In the genomic region with DNA sequence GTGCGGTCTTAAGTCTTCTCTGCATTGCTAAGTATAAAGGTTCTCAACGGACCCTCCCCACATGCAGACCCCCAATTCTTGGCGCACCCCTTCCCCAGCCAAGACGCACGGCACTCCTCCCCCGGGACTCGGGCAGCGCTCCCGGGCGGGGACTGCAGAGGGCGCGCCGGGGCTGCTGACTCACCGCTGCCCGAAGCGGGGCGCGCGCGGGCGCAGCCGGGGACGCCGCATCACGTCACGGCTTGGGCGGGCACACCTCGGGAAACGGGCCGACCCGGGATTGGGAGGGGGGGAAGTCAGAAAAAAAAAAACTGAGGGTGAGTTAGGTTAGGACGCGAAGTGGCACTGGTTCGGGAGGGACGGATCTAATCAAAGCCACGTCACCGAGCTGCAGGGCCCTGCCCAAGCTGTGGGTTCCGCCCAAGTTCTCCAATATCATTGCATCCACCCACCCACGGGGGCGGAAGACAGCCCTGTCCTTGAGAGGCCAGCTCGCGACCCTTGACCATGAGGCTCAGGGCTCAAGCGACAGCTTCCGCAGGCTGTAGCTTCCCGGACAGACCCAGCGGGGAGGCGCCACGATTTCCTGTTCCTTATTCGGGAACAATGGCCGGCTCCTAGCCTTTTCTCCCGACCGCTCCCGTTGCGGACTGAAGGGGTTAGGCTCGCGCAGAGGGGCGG, we compare ENCODE assay signal across 8 mouse cellular contexts. TPM values are rescaled to one million over a fixed set of nuclear protein-coding genes. Genes with fewer than 3 reads are reported as not detected.
DNase-seq lines count a peak whose midpoint lies in the region; ATAC-seq and TF ChIP-seq lines count a peak whose summit lies in the region.

No protein-coding gene starts in this region.

- peak; percentile 54 for ATAC-seq in kidney, embryonic 15.5 days (replicated peaks; ENCODE audit: low FRiP score)
- ATAC-seq in liver, embryonic 12.5 days: peak; percentile 62
- peak; percentile 36 for ATAC-seq in stomach, embryonic 15.5 days (ENCODE audit: insufficient read depth, low FRiP score, low read depth)

- no peaks in the 10 kb centered on the region for H3K27me3 ChIP-seq in heart, embryonic 10.5 days (ENCODE audit: insufficient read depth, poor library complexity, severe bottlenecking)
- H3K27me3 ChIP-seq in kidney, embryonic 15.5 days: no peaks in the 10 kb centered on the region
- no peaks in the 10 kb centered on the region for H3K27me3 ChIP-seq in liver, embryonic 12.5 days (replicated peaks)
- H3K27me3 ChIP-seq in stomach, embryonic 15.5 days (replicated peaks): no peaks in the 10 kb centered on the region

- TF ChIP-seq POLR2A in bone marrow macrophage, adult 2 months (IDR thresholded peaks at IDR 0.05; ENCODE audit: borderline replicate concordance, low read depth, low read length): no peak; the same call in 1 of the 2 replicates
- peak; percentile 67; the same call in 1 of the 2 replicates for TF ChIP-seq POLR2A in embryonic fibroblast, embryonic 13.5 days (IDR thresholded peaks at IDR 0.05; ENCODE audit: low read depth, low read length)

- DNase-seq in B cell, adult 2 months: peak; percentile 93 to 96
- DNase-seq in heart, embryonic 10.5 days (ENCODE audit: low spot score): peak; percentile 95
- DNase-seq in naive thymus-derived CD4-positive, alpha-beta T cell, adult 2 months (ENCODE audit: low read depth): peak; percentile 95

- no peaks in the 10 kb centered on the region for H3K9me3 ChIP-seq in heart, embryonic 10.5 days
- no peaks in the 10 kb centered on the region for H3K9me3 ChIP-seq in kidney, embryonic 15.5 days (replicated peaks)
- no peaks in the 10 kb centered on the region for H3K9me3 ChIP-seq in liver, embryonic 12.5 days (replicated peaks)
- H3K9me3 ChIP-seq in stomach, embryonic 15.5 days: no peaks in the 10 kb centered on the region

- H3K4me3 ChIP-seq in bone marrow macrophage, adult 2 months (ENCODE audit: insufficient read depth, low read length): peak overlapping the region; percentile 66
- peak overlapping the region; percentile 71 for H3K4me3 ChIP-seq in embryonic fibroblast, embryonic 13.5 days (ENCODE audit: insufficient read depth, low read length)
- H3K4me3 ChIP-seq in heart, embryonic 10.5 days: peak overlapping the region; percentile 98
- H3K4me3 ChIP-seq in kidney, embryonic 15.5 days (replicated peaks): peak overlapping the region; percentile 89
- peak overlapping the region; percentile 85 for H3K4me3 ChIP-seq in liver, embryonic 12.5 days
- H3K4me3 ChIP-seq in stomach, embryonic 15.5 days (replicated peaks): peak overlapping the region; percentile 79

- TF ChIP-seq CTCF in bone marrow macrophage, adult 2 months (IDR thresholded peaks at IDR 0.05; ENCODE audit: low read depth, low read length): peak; percentile 36; the same call in 1 of the 2 replicates
- 0 out of 2 replicates have a peak, but pooled peaks have one; percentile 19 for TF ChIP-seq CTCF in embryonic fibroblast, embryonic 13.5 days (IDR thresholded peaks at IDR 0.05; ENCODE audit: borderline replicate concordance, insufficient read depth, low read length)

- peak overlapping the region; percentile 77 for H3K4me2 ChIP-seq in kidney, embryonic 15.5 days
- peak overlapping the region; percentile 98 for H3K4me2 ChIP-seq in liver, embryonic 12.5 days
- H3K4me2 ChIP-seq in stomach, embryonic 15.5 days: peak overlapping the region; percentile 65

- peaks cover 75% of the 10 kb centered on the region for H3K36me3 ChIP-seq in heart, embryonic 10.5 days
- peaks cover 60% of the 10 kb centered on the region for H3K36me3 ChIP-seq in kidney, embryonic 15.5 days
- H3K36me3 ChIP-seq in liver, embryonic 12.5 days: peaks cover 73% of the 10 kb centered on the region
- H3K36me3 ChIP-seq in stomach, embryonic 15.5 days: peaks cover 17% of the 10 kb centered on the region

- under 1% methylated on average over 57 of the region's 57 CpGs for WGBS in heart, embryonic 10.5 days
- under 1% methylated on average over 57 of the region's 57 CpGs for WGBS in kidney, embryonic 15.5 days
- under 1% methylated on average over 51 of the region's 57 CpGs for WGBS in liver, embryonic 12.5 days (ENCODE audit: insufficient replicate concordance)
- 0% methylated on average over 57 of the region's 57 CpGs for WGBS in stomach, embryonic 15.5 days

- H3K4me1 ChIP-seq in bone marrow macrophage, adult 2 months (ENCODE audit: control insufficient read depth, insufficient read depth, low read length): peaks cover 11% of the 10 kb centered on the region
- H3K4me1 ChIP-seq in embryonic fibroblast, embryonic 13.5 days (ENCODE audit: control insufficient read depth, insufficient read depth, low read length): peaks cover 2% of the 10 kb centered on the region; the same call in 1 of the 2 replicates
- peaks cover 66% of the 10 kb centered on the region for H3K4me1 ChIP-seq in heart, embryonic 10.5 days
- H3K4me1 ChIP-seq in kidney, embryonic 15.5 days: peaks cover 64% of the 10 kb centered on the region
- peaks cover 87% of the 10 kb centered on the region for H3K4me1 ChIP-seq in liver, embryonic 12.5 days
- H3K4me1 ChIP-seq in stomach, embryonic 15.5 days: peaks cover 50% of the 10 kb centered on the region

- peak overlapping the region; percentile 82 for H3K9ac ChIP-seq in kidney, embryonic 15.5 days
- H3K9ac ChIP-seq in liver, embryonic 12.5 days: peak overlapping the region; percentile 91
- peak overlapping the region; percentile 71 for H3K9ac ChIP-seq in stomach, embryonic 15.5 days

- H3K27ac ChIP-seq in bone marrow macrophage, adult 2 months (ENCODE audit: insufficient read depth, low read depth, low read length): peak overlapping the region; percentile 86
- H3K27ac ChIP-seq in embryonic fibroblast, embryonic 13.5 days (ENCODE audit: insufficient read depth, low read length): peak overlapping the region; percentile 87
- H3K27ac ChIP-seq in heart, embryonic 10.5 days: peak overlapping the region; percentile 99
- H3K27ac ChIP-seq in kidney, embryonic 15.5 days: peak overlapping the region; percentile 100
- H3K27ac ChIP-seq in liver, embryonic 12.5 days: peak overlapping the region; percentile 98
- H3K27ac ChIP-seq in stomach, embryonic 15.5 days: peak overlapping the region; percentile 100

RNA-seq across cellular contexts. Expression of a gene that starts 0.7 kb away (rescaled TPM):
- 32.9 and 40.5 TPM in 2 replicates for polyA plus RNA-seq in bone marrow macrophage, adult 2 months (2012; ENCODE audit: insufficient read depth, insufficient read length, missing spikeins)
- polyA plus RNA-seq in embryonic fibroblast, embryonic 13.5 days (2011; ENCODE audit: insufficient read length, low read depth, missing spikeins): 101 TPM in 2 replicates
- polyA plus RNA-seq in heart, embryonic 10.5 days (2016; fragmentation: Nextera tagmentation; extraction: Ambion mirVana): 16.1 and 24.4 TPM in 2 replicates
- polyA plus RNA-seq in kidney, embryonic 15.5 days (2015; fragmentation: Nextera tagmentation; extraction: Ambion mirVana): 18.8 and 19.5 TPM in 2 replicates
- 5.7 and 6.3 TPM in 2 replicates for polyA plus RNA-seq in liver, embryonic 12.5 days (2016; fragmentation: Nextera tagmentation; extraction: Ambion mirVana)
- polyA plus RNA-seq in stomach, embryonic 15.5 days (2015; fragmentation: Nextera tagmentation; extraction: Ambion mirVana): 16.0 and 19.8 TPM in 2 replicates

RNA-seq across cellular contexts. Expression of a gene that starts 8.1 kb away (rescaled TPM):
- polyA plus RNA-seq in bone marrow macrophage, adult 2 months (2012; ENCODE audit: insufficient read depth, insufficient read length, missing spikeins): 2.0 and 2.9 TPM in 2 replicates
- polyA plus RNA-seq in embryonic fibroblast, embryonic 13.5 days (2011; ENCODE audit: insufficient read length, low read depth, missing spikeins): 24.1 and 28.4 TPM in 2 replicates
- polyA plus RNA-seq in heart, embryonic 10.5 days (2016; fragmentation: Nextera tagmentation; extraction: Ambion mirVana): 2.0 and 4.0 TPM in 2 replicates
- polyA plus RNA-seq in kidney, embryonic 15.5 days (2015; fragmentation: Nextera tagmentation; extraction: Ambion mirVana): 5.7 and 6.1 TPM in 2 replicates
- 0.94 and 0.96 TPM in 2 replicates for polyA plus RNA-seq in liver, embryonic 12.5 days (2016; fragmentation: Nextera tagmentation; extraction: Ambion mirVana)
- 5.1 and 6.7 TPM in 2 replicates for polyA plus RNA-seq in stomach, embryonic 15.5 days (2015; fragmentation: Nextera tagmentation; extraction: Ambion mirVana)

RNA-seq across cellular contexts. Expression of a gene that starts 10.3 kb away (rescaled TPM):
- polyA plus RNA-seq in bone marrow macrophage, adult 2 months (2012; ENCODE audit: insufficient read depth, insufficient read length, missing spikeins): 198 TPM in 2 replicates
- polyA plus RNA-seq in embryonic fibroblast, embryonic 13.5 days (2011; ENCODE audit: insufficient read length, low read depth, missing spikeins): 202 and 250 TPM in 2 replicates
- 689 and 872 TPM in 2 replicates for polyA plus RNA-seq in heart, embryonic 10.5 days (2016; fragmentation: Nextera tagmentation; extraction: Ambion mirVana)
- 594 and 612 TPM in 2 replicates for polyA plus RNA-seq in kidney, embryonic 15.5 days (2015; fragmentation: Nextera tagmentation; extraction: Ambion mirVana)
- 393 and 419 TPM in 2 replicates for polyA plus RNA-seq in liver, embryonic 12.5 days (2016; fragmentation: Nextera tagmentation; extraction: Ambion mirVana)
- polyA plus RNA-seq in stomach, embryonic 15.5 days (2015; fragmentation: Nextera tagmentation; extraction: Ambion mirVana): 544 and 602 TPM in 2 replicates

RNA-seq across cellular contexts. Expression of a gene that starts 17.0 kb away (rescaled TPM):
- polyA plus RNA-seq in bone marrow macrophage, adult 2 months (2012; ENCODE audit: insufficient read depth, insufficient read length, missing spikeins): 48.0 and 49.8 TPM in 2 replicates
- 29.2 and 50.2 TPM in 2 replicates for polyA plus RNA-seq in embryonic fibroblast, embryonic 13.5 days (2011; ENCODE audit: insufficient read length, low read depth, missing spikeins)
- polyA plus RNA-seq in heart, embryonic 10.5 days (2016; fragmentation: Nextera tagmentation; extraction: Ambion mirVana): 85.7 and 98.0 TPM in 2 replicates
- polyA plus RNA-seq in kidney, embryonic 15.5 days (2015; fragmentation: Nextera tagmentation; extraction: Ambion mirVana): 95.1 and 111 TPM in 2 replicates
- polyA plus RNA-seq in liver, embryonic 12.5 days (2016; fragmentation: Nextera tagmentation; extraction: Ambion mirVana): 22.1 and 27.3 TPM in 2 replicates
- 90.3 and 103 TPM in 2 replicates for polyA plus RNA-seq in stomach, embryonic 15.5 days (2015; fragmentation: Nextera tagmentation; extraction: Ambion mirVana)

RNA-seq across cellular contexts. Expression of a gene that starts 24.0 kb away (rescaled TPM):
- polyA plus RNA-seq in bone marrow macrophage, adult 2 months (2012; ENCODE audit: insufficient read depth, insufficient read length, missing spikeins): 22.7 and 23.9 TPM in 2 replicates
- polyA plus RNA-seq in embryonic fibroblast, embryonic 13.5 days (2011; ENCODE audit: insufficient read length, low read depth, missing spikeins): 8.4 and 12.2 TPM in 2 replicates
- polyA plus RNA-seq in heart, embryonic 10.5 days (2016; fragmentation: Nextera tagmentation; extraction: Ambion mirVana): 11.7 and 13.9 TPM in 2 replicates
- polyA plus RNA-seq in kidney, embryonic 15.5 days (2015; fragmentation: Nextera tagmentation; extraction: Ambion mirVana): 11.2 and 13.2 TPM in 2 replicates
- polyA plus RNA-seq in liver, embryonic 12.5 days (2016; fragmentation: Nextera tagmentation; extraction: Ambion mirVana): 14.0 and 16.4 TPM in 2 replicates
- 17.5 and 19.7 TPM in 2 replicates for polyA plus RNA-seq in stomach, embryonic 15.5 days (2015; fragmentation: Nextera tagmentation; extraction: Ambion mirVana)

Comparison
In these comparisons a context has a peak if more than half of its experiments do, and no peak if none do; other contexts are left out.
1. Peak in every context shown above with its lines: DNase-seq, ATAC-seq, H3K4me3 ChIP-seq and H3K27ac ChIP-seq.